Mouse (Mus musculus) liver, embryonic 14.5 days (tissue): ENCODE data around the gene Fam24a. TPM values are rescaled to one million over a fixed set of nuclear protein-coding genes. Genes with fewer than 3 reads are reported as not detected.

Source experiments
- ATAC-seq: fragments of 200-750 bp; cut with Nextera tagmentation; 2 replicates; pipeline ENCODE4 v1.8.0; 2017; ENCODE audit warnings: moderate number of reproducible peaks, mild to moderate bottlenecking, moderate library complexity; ENCODE audit not compliant: insufficient read depth
- DNase-seq, 3 experiments: peaks; one replicate each; pipeline ENCODE4 v3.0.0-alpha.2; 2012 to 2013; ENCODE audit warnings: low read depth in 3 of 3, low spot score in 3 of 3
- H3K27ac ChIP-seq: fragments of 300-500 bp; sonication (generic); 2 replicates; pipeline ENCODE4 v1.5.1; 2014; ENCODE audit warnings: moderate library complexity, mild to moderate bottlenecking, control low read depth, inconsistent platforms
- H3K27me3 ChIP-seq: fragments of 300-500 bp; sonication (generic); 2 replicates; pipeline ENCODE4 v1.6.1; 2014; ENCODE audit warnings: mild to moderate bottlenecking, low read length, moderate library complexity; ENCODE audit not compliant: control insufficient read depth, insufficient read depth
- H3K36me3 ChIP-seq: fragments of 300-500 bp; sonication (generic); replicated peaks from 2 replicates; pipeline ENCODE4 v1.6.1; 2014; ENCODE audit warnings: low read depth; ENCODE audit not compliant: control insufficient read depth, insufficient read depth
- H3K4me1 ChIP-seq, 2 experiments: fragments of 200-500 bp in 1 of 2; fragments of 300-500 bp in 1 of 2; sonication (generic) in 1 of 2; replicated peaks; 2 replicates each; pipeline ENCODE4 v1.6.1; 2012 to 2014; ENCODE audit warnings: antibody characterized with exemption in 1 of 2, inconsistent platforms in 1 of 2, low read length in 1 of 2; ENCODE audit not compliant: control insufficient read depth in 2 of 2, insufficient read depth in 2 of 2
- H3K4me2 ChIP-seq: fragments of 300-500 bp; sonication (generic); 2 replicates; pipeline ENCODE4 v1.6.1; 2014; ENCODE audit warnings: low read depth, mild to moderate bottlenecking, control low read depth, moderate library complexity
- H3K4me3 ChIP-seq, 2 experiments: fragments of 200-500 bp in 1 of 2; fragments of 300-500 bp in 1 of 2; sonication (generic) in 1 of 2; 2 replicates each; pipeline ENCODE4 v1.5.1; 2012 to 2014; ENCODE audit warnings: low read depth in 2 of 2, low read length in 2 of 2, mild to moderate bottlenecking in 2 of 2, control low read depth in 1 of 2, inconsistent platforms in 1 of 2, moderate library complexity in 1 of 2; ENCODE audit not compliant: insufficient read depth in 1 of 2
- H3K9ac ChIP-seq: fragments of 300-500 bp; sonication (generic); replicated peaks from 2 replicates; pipeline ENCODE4 v1.6.1; 2014; ENCODE audit warnings: mild to moderate bottlenecking, control low read depth, moderate library complexity
- H3K9me3 ChIP-seq: fragments of 300-500 bp; sonication (generic); 2 replicates; pipeline ENCODE4 v1.6.1; 2016; ENCODE audit warnings: low read length, mixed read lengths; ENCODE audit not compliant: control insufficient read depth
- CTCF ChIP-seq: IDR thresholded peaks from 2 replicates; pipeline ENCODE4 v1.5.1; 2016; ENCODE audit warnings: antibody characterized with exemption, low read depth, control low read depth
- EP300 ChIP-seq: IDR thresholded peaks from 2 replicates; pipeline ENCODE4 v1.6.1; 2016; ENCODE audit warnings: antibody characterized with exemption, low read depth
- WGBS: fragments of 180-500 bp; shearing (Covaris S2); extraction: QIAGEN DNeasy Blood & Tissue Kit; methylation state at CpG from one replicate; pipeline ENCODE4 v1.1.7; 2014; ENCODE audit not compliant: insufficient replicate concordance; 5-methylcytosine and 5-hydroxymethylcytosine counted together
- polyA plus RNA-seq, 2 experiments: library from polyadenylated mRNA; depleted of rRNA in 1 of 2; stranded (reverse) in 1 of 2; unstranded in 1 of 2; fragments of >200 nt; fragmentation: Nextera tagmentation in 1 of 2; extraction: Ambion mirVana in 1 of 2; gene quantifications; 2 replicates each; pipeline versions ENCODE4 v1.2.1 to v1.2.3; 2012 to 2014

The Fam24a gene
- polyA plus RNA-seq (2012; rRNA removed) (not detected in 2 replicates), polyA plus RNA-seq (2014; fragmentation: Nextera tagmentation; extraction: Ambion mirVana) (not detected in 2 replicates)

DNA sequence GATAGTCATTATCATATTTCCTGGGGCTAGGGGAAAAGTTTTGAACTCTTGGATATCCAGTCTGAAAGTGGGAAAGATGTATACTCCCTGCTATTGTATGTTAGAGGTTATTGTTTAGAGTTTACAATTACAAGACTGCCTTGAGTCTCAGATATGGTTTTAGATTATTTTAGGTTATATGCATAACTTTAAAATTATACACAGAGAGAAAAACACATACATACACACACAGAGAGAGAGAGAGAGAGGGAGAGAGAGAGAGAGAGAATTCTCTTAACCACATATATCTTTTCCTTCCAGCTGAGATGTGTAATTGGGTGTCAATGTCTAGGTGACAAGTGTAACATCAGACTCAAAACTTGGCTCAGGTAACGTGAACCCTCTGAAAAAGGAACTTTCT, at the start of gene Fam24a:
Gene Fam24a, plus strand, starts transcription at position 301 of the 400 bp plus-strand sequence.
- Histone ChIP-seq H3K27ac (no peak within 1 kb of the TSS), H3K4me3 (no peak within 1 kb of the TSS), H3K4me2 (no peak within 1 kb of the TSS), H3K9me3 (no peaks in the 10 kb centered on the region), H3K27me3 (no peaks in the 10 kb centered on the region), H3K4me1 (no peaks in the 10 kb centered on the region), H3K9ac (no peak within 1 kb of the TSS), H3K36me3 (no peaks in the 10 kb centered on the region)
- DNase-seq (no peak), ATAC-seq (no peak)
- WGBS, result 46% methylated on average over 1 of the region's 1 CpGs
- TF ChIP-seq CTCF (no peak), EP300 (no peak)

GRCm38 (mm10) chr7:131297151-131297550, 36.5 kb upstream of the Fam24a start:
- H3K36me3 ChIP-seq, result no peaks in the 10 kb centered on the region
- no peaks in the 10 kb centered on the region for H3K4me1 ChIP-seq
- H3K4me2 ChIP-seq, result no peak overlapping the region
- H3K27me3 ChIP-seq, result no peaks in the 10 kb centered on the region
- WGBS, result 56% methylated on average over 8 of the region's 8 CpGs
- ATAC-seq (no peak), DNase-seq (no peak)
- no peak overlapping the region for H3K27ac ChIP-seq
- no peak overlapping the region for H3K4me3 ChIP-seq
- no peak overlapping the region for H3K9ac ChIP-seq
- TF ChIP-seq EP300 (no peak), CTCF (no peak)
- H3K9me3 ChIP-seq, result no peaks in the 10 kb centered on the region

DNA sequence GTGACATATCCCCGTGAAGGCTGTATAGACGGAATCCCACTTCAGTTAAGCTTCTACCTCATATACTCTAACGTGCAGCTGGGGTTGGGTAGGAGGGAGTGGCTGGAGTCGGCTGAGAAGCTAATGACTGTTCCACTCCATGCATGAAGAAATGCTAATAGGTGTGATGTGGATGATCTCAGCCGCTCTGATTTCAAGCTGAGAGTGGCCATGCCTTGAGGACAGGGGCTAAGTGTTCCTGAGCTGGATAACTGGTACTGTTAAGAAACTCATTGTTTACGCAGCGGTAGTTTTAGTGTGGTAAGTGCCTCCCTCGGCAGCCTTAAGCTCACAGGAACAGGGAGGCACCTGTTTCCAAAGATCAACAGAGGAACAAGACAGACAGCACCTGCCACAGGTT, 30.3 kb upstream of the Fam24a start:
- ATAC-seq, result no peak
- H3K9ac ChIP-seq, result no peak overlapping the region
- H3K27ac ChIP-seq, result no peak overlapping the region
- H3K4me2 ChIP-seq, result no peak overlapping the region
- no peaks in the 10 kb centered on the region for H3K36me3 ChIP-seq
- no peak overlapping the region for H3K4me3 ChIP-seq
- no peak for DNase-seq
- H3K9me3 ChIP-seq, result no peaks in the 10 kb centered on the region
- 59% methylated on average over 8 of the region's 8 CpGs for WGBS
- no peaks in the 10 kb centered on the region for H3K27me3 ChIP-seq
- TF ChIP-seq CTCF (no peak), EP300 (no peak)
- no peaks in the 10 kb centered on the region for H3K4me1 ChIP-seq

DNA sequence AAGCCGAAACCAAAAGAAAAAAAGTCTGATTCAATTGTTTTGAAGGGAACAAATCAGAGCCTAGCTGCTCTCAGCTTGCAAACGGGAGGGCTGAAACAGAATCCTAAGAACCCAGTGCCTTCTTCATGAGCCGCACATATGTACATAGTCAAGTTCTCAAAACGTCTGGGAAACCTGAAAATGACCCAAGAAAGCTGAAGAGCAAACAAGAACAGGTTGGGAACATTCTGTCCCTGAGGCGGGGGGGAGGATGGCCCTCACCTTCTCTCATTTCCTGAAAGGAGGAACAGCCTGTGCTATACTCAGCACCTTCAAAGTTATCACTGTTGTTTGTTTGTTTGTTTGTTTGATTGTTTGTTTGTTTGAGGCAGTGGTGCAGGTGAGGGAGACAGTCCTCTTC, 26.9 kb upstream of the Fam24a start:
- Histone ChIP-seq H3K4me1 (no peaks in the 10 kb centered on the region), H3K9me3 (no peaks in the 10 kb centered on the region), H3K27me3 (no peaks in the 10 kb centered on the region), H3K4me3 (no peak overlapping the region), H3K36me3 (no peaks in the 10 kb centered on the region), H3K27ac (no peak overlapping the region), H3K9ac (no peak overlapping the region), H3K4me2 (no peak overlapping the region)
- ATAC-seq (no peak), DNase-seq (no peak)
- 50% methylated on average over 5 of the region's 5 CpGs for WGBS
- no peak for TF ChIP-seq EP300
- TF ChIP-seq CTCF, result no peak

DNA sequence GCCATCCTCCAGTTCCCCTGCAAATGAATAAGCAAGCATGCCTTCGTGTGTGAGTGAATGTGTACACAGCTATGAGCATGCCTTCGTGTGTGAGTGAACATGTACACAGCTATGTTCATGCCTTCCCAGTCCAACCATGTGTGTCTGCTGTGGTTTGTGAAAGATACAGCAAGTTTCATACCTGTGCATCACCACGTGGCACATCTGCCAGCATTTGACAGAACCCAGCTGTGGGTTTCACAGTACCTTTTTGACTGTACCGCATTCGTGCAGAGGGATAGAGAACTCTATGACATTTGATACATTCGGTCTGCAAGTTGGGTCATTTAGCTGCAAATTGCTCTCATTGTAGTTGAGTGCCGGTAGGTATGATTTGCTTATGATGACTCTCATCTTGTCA, 19.2 kb upstream of the Fam24a start:
- Histone ChIP-seq H3K4me3 (no peak overlapping the region), H3K27ac (no peak overlapping the region), H3K36me3 (no peaks in the 10 kb centered on the region), H3K9me3 (no peaks in the 10 kb centered on the region), H3K4me2 (no peak overlapping the region), H3K9ac (no peak overlapping the region), H3K27me3 (no peaks in the 10 kb centered on the region), H3K4me1 (no peaks in the 10 kb centered on the region)
- TF ChIP-seq CTCF (no peak), EP300 (no peak)
- ATAC-seq (no peak), DNase-seq (no peak)
- WGBS, result 56% methylated on average over 7 of the region's 7 CpGs

DNA sequence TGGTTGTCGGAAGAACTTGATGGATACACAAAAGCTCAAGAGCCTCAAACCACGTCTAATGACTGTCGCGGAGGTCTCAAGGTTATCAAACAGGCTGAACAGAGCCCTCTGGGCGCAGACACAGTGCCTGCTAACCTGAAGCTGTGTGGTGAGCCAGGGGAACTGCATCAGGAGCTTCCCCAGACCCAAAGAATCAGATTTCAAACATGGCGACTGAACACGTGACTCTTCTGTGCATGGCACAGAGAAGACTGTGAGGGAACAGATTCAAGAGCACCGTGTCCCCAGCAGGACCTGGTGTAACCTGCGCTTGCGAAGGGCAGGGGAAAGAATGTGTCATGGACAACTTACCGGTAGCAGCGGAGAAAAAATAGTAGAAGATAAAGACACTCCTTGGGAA, 16.1 kb upstream of the Fam24a start:
- H3K36me3 ChIP-seq, result no peaks in the 10 kb centered on the region
- H3K4me2 ChIP-seq, result no peak overlapping the region
- ATAC-seq, result no peak

More for the DNA sequence above, 16.1 kb upstream of the Fam24a start:
- DNase-seq, result no peak
- H3K4me1 ChIP-seq, result no peaks in the 10 kb centered on the region
- H3K27me3 ChIP-seq, result no peaks in the 10 kb centered on the region
- no peaks in the 10 kb centered on the region for H3K9me3 ChIP-seq
- no peak overlapping the region for H3K4me3 ChIP-seq
- H3K9ac ChIP-seq, result no peak overlapping the region
- TF ChIP-seq CTCF, result no peak
- TF ChIP-seq EP300, result no peak
- WGBS, result 56% methylated on average over 12 of the region's 12 CpGs
- H3K27ac ChIP-seq, result no peak overlapping the region
